Mouse (Mus musculus): ENCODE data around the gene Tbc1d5.

Gene Tbc1d5

DNA sequence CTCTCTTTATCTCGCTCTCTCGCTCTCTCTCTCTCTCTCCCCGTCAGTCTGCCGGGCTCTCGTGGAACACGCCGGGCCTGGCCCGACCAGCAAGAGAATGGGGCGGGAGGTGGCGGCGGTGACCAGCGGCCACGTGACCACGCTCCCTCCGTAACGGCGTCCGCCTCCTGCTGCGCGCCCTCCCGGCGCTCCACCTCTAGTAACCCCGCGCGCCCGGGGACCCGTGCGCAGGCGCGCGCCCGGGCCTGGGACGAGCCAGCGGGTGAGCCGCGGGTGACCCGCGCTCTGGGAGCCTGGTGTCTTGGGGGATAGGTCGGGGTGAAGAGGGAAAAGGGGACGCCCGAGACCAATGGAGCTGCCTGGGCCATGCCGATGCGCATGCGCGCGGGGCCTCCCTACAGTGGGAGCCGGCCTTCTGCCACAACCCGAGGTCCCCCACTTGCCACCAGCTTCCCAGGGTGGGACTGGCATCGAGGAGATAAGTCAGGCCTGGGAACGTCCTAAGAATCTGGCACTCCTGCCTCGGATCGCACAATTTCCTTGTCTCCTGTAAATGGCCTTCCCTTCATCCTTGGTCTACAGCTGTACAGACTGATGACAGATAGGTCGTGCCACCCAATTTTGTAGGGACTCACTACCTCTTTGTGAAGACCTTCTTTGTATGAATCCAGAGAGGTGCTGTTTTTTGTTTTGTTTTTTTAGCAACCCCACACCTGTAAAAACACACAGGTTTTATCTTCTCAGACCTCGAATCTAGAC lies at the start of gene Tbc1d5:
TSS of gene Tbc1d5 (minus strand) at position 158 of the 759 bp plus-strand sequence.
- DNase-seq (ENCODE audit: low spot score): peak; percentile 93

DNA sequence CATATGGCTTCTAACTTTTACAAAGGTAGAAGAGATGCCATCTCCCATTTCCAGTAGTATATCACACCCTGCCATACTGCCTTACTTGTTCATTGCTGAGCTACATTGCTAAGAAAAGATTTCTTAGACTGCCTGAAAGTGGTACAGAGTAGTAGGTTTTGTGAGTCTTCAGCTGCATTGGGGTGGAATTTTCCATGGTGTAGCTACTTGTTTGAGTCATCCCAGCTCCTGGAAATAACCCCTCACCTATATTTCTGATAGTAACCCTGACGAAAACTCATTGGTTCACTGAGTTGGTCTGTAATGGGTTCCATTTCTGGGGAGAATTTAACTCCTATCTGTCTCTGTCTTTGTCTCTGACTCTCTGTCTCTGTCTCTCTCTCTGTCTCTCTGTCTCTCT lies 46.9 kb upstream of the Tbc1d5 start:
- DNase-seq (ENCODE audit: low spot score): no peak

DNA sequence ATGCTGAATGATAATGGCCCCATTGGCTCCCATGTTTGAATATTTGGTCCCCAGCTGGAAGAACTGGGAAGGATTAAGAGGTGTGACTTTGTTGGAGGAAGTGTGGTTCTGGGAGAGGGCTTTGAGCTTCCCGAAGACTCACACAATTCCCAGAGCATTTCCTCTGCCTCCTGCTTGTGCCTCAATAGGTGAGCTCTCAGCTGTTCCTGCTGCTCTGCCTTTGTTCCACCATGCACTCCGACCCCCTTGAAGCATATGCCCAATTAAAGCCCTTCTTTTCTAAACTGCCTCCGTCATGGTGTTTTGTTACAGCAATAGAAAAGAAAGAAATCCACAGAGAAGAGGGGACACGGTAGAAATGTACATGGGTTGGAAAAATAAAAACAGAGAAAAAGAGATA lies 44.0 kb upstream of the Tbc1d5 start:
- DNase-seq (ENCODE audit: low spot score): no peak

DNA sequence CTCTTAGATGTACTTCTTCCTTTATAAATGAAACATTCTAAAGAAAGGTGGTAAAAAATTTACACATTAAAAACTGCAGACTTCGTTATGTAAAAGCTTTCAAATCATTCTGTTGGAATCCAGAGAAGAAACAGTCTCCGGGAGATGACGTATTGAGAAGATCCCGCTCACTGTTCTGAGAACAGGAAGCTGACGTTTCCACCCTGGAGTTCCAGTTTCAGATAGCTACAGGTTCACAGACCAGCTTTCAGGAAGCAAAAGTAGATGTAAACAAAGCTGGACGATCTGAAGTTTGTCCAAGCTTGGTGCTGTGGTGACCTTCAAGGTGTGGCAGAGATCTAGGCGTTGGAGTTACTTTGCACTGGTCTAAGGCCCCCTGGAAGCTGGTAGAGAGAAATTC lies 41.9 kb upstream of the Tbc1d5 start:
- DNase-seq (ENCODE audit: low spot score): peak; percentile 28

DNA sequence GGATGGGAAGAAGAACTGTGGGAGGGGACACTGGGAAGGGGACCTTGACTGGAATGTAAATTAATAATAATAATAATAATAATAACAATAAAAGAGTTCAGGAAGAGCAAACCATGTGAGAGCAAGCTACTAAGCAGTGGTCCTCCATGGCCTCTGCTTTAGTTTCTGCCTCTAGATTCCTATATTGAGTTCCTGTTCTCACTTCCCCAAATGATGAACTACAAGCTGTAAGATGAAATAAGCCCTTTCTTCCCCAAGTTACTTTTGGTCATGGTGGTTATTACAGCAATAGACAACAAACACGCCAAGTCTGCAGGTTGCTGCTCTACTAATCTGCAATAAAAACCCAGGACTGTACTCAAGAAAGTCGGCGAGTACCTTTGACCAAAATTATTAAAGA lies 40.7 kb upstream of the Tbc1d5 start:
- peak; percentile 12 for DNase-seq (ENCODE audit: low spot score)

DNA sequence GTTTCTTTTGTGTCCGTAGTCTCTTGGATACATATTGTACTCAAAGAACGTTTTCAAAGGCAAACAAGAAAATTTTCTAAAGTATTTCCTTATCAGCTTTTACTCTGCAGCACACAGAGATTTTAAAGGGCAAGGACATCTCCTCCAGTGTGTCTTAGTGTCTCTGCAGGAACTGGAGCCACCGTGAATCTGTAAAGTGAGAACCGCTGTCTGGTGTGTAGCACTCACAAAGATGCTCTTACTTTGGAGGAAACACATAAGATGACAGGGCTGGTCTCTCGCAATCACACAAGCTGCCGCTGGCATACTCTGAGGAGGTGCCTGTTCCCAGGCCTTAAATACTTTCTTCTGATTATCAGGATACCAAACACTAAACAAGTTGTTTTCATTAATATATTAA lies 37.3 kb upstream of the Tbc1d5 start:
- no peak for DNase-seq (ENCODE audit: low spot score)

DNA sequence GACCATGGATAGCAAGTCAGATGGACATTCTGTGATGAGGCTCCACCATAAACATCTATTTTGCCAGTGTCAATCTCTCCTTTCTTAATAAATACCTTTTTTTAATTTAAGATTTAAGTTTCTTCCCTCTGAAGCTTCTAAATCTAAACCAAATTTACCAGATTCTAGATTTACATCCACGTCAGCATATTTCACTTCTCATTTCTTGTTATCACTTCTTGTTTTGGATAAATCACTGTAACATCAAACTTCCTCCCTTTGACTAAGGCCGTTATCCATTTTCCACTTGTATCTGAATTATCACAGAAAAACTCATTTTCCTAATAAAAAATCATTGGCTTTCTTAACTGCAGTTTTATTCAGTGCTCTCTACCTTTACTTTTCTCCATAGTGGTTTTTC lies 30.4 kb upstream of the Tbc1d5 start:
- no peak for DNase-seq (ENCODE audit: low spot score)

DNA sequence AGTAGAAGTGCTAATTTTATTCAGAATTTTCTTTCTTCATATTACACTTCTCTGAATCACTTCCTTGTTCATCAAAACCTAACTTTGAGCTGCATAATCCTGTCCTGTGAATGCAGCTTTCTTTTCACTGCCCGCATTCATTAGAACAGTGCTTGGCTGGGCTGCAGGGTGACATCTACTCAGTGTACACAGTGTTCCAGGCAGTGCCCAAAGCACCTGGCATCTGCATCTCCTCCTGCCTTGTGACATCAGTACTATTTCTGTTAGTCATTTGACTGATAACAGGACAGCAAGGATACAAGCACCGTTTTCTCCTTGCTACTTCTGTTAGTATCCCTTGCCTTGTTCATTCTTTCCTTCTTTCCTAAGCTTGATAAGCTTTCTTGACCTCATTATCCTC lies 25.5 kb upstream of the Tbc1d5 start:
- no peak for DNase-seq (ENCODE audit: low spot score)

DNA sequence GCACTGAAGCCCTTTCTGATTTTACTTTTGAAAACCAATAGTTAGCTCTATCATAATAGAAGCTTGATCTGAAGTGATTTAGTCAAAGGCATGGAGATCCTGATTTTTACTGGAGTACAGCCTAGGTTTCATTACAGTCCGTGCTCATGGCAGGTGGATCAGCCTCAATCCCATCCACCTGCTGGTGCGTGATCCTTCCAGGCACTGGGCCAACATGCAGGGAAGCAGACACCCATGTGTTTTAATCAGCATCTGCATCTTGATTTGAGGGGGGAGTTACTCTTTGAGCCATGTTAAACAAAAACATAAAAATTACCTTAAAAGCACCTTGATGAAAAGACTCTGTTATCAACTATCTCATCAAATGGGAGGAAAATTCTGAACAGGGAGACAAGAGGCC lies 16.4 kb upstream of the Tbc1d5 start:
- DNase-seq (ENCODE audit: low spot score): no peak

DNA sequence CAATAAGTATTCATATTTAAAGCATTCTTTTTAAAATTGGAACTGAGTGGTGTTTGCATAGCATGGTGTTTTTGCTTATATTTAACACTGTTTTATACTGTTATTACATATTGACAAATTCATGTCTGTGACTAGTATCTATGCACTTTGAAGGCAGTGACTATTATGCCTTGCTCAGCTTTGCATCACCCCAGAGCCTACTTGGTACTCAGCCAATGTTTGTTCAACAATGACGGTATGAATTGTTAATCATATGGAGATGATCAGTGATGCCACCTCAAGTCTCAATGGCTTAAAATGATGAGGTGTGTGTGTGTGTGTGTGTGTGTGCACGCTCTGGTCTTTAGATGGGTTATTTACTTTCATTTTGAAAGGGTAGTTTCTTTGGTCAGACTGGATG lies 15.6 kb upstream of the Tbc1d5 start:
- DNase-seq (ENCODE audit: low spot score): no peak

DNA sequence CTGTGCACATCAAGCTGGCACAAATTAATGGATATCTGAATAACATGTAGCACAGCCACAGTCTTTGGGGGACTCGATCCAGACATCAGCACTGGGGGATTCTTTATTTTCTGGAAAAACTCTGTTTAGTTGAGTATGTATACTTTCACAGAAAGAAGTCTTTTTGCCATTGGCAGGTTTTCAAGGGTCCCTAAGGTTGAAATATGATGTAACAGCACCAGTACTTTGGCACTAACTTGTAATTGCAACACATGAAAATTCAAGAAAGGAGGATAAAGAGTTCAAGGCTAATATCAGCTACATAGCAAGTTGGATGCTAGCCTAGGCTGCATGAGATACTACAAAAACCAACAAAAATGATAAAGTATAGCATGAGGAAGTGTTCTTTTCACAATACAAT lies 12.2 kb upstream of the Tbc1d5 start:
- no peak for DNase-seq (ENCODE audit: low spot score)

DNA sequence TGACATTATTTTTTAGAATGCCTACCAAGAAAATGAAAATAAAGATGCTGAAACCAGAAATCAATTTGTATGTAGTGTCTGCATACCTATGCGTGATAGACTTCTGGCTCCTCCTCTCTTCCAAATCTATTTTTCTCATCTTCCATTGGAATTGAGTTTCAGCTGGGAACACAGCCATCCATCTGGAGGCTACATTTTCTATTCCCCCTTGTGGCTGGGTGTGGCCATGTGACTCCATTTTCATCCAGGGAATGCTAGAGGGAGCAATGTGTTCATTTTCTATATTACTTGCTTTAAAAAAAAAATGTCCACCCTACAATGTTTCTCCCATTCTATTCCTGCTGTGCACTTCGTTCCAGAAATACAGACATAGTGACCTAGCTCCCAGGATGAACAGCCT lies 3.6 kb upstream of the Tbc1d5 start:
- no peak for DNase-seq (ENCODE audit: low spot score)

DNA sequence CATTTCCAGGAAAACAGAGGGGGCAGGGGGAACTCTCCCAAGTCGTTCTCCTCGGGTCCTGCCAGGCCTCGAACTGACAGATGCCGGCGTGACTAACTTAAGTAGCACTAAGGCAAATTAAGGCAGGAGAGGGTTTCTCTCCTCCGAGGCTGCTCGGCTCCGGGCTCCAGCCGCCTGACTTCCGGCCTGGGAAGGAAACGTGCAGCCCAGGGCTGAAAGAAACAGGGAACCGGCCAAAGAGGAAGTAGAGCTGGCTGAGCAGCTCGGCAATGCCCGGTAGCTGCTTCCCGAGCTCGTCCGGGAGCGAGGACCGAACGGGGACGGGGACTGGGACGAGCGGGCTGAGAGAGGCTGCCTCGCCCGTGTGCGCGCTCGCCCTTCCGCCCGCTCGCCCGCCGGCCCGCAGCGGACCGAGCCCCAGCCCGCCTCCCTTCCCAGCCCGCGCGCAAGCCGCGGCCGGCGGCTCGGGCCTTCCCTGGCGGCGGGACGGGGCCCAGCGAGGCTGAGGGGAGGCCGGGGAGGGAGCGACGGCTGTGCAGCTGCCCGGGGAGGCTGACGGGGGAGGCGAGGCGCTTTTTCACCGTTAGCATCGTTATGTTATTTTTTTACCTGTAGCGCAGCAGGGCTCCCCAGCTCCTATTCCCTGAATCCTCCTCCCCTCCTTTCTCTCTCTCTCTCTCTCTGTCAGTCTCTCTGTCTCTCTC lies 509 bp downstream of the Tbc1d5 start:
- peak; percentile 75 for DNase-seq (ENCODE audit: low spot score)

DNA sequence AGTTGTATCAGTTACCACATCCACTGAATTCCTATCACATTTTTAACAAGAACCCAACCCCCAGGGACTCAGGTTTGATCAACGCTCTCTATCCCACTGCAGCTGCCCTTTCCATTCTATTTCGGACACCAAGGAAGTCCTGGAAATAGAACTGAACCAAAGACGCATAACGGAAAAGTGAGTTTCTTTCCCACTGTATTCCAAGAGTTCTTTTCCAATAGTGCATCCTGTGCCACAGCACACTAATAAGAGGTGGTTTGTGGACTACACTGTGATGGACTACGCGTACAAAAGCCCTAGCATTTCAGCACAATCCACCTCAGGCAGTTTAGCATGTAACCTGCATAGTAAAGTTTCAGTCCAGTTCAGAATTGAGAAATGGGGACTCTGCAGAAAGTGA lies 1.2 kb downstream of the Tbc1d5 start:
- DNase-seq (ENCODE audit: low spot score): no peak

DNA sequence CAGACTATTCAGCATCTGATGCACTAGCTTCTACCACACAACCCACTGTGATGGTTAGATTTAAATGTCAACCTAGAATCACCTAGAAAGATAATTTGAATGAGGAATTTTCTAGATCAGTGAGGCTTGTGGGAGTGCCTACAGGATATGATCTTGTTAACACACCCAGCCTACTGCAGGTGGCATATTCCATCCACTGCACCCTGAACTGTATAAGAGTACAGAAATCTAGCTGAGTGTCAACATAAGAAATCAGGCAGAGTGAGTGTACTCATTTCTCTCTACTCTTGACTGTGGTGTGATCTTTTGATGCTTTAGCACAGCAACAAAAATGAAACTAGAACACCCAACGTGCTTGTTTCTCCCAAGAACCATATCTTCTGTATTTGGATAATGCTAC lies 6.8 kb downstream of the Tbc1d5 start:
- DNase-seq (ENCODE audit: low spot score): no peak

DNA sequence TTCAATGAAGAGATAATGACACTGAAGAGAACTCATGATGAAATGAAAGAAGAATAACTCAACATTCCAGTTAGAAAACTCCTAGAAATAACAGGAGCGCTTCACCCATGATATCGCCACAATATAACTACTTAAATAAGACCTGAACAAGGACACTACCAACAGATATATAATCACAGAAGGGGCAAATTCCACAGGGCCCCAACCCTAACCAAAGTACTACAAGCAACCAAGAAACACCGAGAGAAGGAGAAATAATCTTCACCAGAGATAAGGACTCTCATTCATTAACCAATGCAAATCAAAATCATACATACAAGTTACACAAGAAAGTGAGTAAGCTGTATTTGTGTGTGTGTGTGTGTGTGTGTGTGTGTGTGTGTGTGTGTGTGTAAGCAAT lies 7.6 kb downstream of the Tbc1d5 start:
- DNase-seq (ENCODE audit: low spot score): no peak

DNA sequence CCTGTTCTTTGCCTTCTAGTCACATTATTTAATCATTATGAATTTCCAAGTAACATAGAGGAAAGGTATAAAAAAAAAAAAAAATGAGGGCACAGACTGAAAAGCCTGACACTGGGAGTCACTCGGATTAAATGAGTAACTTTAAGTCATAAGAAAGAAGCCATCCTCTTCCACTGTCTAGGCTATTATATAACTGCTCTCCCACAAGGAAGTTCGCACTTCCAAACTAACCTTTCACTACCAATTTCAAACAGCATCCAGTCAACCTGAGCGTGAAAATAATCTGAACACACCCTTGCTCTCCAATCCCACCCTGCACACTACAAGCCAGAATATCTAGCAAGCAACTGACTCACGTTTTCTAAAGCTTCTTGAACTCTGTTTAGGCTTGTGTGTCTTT lies 9.2 kb downstream of the Tbc1d5 start:
- no peak for DNase-seq (ENCODE audit: low spot score)

DNA sequence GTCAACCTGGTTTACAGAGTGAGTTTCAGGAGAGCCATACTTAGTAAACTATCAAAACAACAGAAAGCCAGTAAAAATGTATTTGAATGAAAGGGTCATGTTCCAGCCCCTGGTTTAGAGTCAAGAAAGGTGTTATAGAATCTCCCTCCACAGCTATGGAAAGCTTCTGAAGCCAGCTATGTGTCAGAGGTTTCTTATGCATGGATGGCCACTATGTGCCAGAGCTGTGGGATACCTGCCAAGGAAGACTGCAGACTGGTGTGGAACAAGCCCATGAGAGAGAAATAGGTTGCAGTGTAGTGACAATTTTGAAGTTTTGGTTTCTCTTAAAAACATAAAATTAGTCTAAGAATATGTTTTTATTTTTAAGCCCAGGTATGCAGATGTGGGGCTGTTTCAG lies 16.8 kb downstream of the Tbc1d5 start:
- DNase-seq (ENCODE audit: low spot score): no peak

DNA sequence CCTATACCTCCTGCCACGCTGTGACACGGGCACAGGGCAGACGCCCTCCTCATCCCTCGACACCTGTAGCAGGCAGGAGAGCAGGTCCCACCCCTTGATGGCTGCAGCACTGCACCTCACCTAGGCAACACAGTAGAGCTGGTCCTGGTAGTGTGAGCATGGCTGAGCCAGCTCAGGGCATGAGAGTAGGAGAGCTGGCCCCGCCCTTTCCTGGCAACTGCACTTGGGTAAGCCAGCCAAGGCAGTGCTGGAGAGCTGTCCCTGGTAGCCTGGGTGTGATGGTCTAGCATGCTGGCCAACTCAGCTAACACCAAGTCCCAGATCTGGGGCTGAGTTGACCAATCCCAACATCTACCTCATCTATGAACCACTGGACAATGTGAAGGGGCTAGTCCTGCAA lies 19.9 kb downstream of the Tbc1d5 start:
- no peak for DNase-seq (ENCODE audit: low spot score)

DNA sequence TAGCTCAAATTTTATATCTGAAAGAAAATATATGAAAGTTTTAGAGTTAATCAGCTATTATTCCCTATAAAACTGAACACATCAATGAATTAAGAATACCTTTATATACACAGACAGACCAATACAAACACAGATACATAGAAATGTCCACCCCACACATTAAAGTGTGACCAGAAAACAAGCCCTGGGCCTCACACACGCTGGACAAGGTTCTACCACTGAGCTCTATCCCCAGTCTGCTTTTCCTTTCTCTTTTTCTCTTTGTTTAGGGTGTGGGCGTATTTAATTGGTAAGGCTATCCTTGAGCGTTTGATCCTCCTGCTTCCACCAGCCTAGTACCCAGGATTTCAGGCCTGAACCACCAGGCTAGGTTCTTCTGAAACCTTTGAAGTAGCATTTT lies 28.2 kb downstream of the Tbc1d5 start:
- DNase-seq (ENCODE audit: low spot score): no peak

DNA sequence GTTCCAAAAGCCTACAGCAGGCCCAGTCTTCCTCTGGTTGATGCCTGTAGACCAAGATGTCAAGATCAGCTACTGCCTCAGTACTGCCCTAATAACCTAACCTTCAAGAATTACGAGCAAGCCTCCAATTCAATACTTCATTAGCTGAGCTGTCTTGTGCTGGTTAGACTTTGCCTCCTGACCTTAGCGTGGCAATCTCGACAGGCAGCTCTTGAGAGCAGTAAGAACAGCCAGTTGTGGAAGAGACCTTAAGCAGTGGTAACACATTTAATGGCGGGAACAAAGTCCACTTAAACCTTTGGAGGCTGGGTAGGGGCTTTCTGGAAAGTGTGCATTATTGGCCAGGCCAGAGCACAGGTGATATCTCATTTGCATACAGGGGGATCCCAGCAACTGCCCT lies 34.2 kb downstream of the Tbc1d5 start:
- no peak for DNase-seq (ENCODE audit: low spot score)

DNA sequence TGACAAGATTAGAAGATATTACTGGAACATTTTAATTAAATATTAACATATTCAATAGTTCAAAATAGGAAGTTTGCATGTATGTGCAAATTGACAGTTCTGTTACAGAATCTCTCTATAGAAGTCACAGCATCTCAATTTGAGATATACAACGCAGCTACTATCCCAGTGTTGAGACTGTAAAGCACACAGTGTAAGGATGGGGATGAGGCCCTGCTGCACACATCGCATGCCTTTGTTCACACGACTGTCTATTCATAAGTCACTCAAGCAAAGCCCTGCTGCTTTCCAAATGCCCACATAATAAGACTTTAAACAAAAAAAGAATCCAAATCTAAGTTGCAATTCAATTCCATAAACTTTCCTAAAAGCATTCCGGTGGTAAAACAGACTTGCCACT lies 37.1 kb downstream of the Tbc1d5 start:
- DNase-seq (ENCODE audit: low spot score): no peak

DNA sequence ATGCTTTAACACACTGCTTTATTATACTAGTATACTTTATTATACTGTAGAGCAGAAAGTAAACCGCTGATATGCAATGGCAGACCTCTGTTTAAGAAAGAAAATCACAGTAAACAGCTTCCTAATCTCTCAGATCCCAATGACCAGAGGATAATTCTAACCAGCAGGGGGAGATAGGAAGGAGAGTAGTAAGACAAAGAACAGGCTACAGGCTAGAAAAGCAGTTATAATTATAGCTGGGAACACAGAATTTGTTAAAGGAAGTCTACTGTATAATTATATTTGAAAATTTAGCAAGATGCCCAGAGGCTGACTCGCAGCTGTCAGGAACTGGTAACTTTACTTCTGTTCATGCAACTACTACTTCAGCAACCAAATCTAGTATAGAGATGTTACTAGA lies 68.0 kb downstream of the Tbc1d5 start:
- DNase-seq (ENCODE audit: low spot score): peak; percentile 32

DNA sequence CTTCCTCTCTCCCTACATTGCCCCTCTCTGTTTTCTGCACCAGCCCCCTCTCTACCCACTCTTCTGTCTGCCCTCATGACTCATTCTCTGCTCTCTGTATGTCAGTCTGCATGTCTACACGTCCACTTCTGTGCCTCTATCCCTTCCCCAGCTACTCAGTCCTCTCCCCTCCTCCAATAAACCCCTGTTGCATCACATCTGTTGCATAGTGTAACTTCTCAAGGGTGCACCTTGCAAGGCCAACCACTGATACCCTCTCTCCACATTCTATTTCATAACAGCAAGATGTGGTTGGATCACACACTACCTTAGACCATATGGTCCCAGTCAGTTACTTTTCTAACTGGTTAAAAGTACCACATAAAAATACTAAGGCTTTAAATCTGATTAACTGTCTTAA lies 74.9 kb downstream of the Tbc1d5 start:
- DNase-seq (ENCODE audit: low spot score): no peak

Data from lung, postnatal 25 days (tissue).